Mouse (Mus musculus) kidney, adult 9 months (tissue): Measurements from ENCODE around the gene Rbx1.
A peak's percentile ranks its signal among the peaks of the same experiment; 100 is the strongest.

ENCODE experiments used
- DNase-seq: peaks from one replicate; pipeline ENCODE4 v3.0.0; 2022

Rbx1 gene

DNA sequence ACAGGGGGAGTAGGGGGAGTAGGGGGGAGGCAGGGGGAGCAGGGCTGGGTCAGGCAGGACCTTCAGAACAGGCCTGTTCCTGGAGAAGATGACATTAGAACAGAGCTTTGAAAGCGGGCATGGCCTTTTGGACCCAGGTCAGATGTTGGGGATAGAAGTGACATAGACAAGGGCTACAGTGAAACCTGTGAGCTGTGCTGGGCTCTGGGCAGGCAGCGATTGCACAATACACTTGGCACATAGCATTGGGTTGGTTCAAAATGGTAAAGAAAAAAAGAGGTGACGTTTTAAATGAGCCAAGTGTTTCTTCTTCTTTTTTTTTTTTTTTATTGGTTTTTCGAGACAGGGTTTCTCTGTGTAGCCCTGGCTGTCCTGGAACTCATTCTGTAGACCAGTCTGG lies 19.4 kb downstream of the Rbx1 start:
- DNase-seq: no peak

DNA sequence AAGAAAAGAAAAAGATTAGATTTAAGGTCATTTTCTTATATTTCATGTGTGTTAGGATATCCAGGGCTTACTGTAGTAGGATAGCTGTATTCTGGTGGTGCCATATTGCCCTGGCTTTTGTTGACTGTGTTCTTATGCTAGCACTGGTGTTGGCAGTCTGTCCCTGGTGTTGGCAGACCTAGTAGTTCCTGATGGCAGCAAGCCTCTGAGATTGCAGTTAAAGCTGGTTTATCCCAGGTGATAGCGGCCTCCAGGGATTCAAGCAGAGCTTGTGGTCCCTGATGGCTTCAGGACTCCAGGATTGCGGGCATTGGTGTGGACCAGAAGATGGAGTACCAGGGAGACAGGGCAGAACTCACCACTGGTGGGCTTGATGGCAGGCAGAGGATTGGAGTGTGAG lies 37.4 kb downstream of the Rbx1 start:
- DNase-seq: peak; percentile 5

DNA sequence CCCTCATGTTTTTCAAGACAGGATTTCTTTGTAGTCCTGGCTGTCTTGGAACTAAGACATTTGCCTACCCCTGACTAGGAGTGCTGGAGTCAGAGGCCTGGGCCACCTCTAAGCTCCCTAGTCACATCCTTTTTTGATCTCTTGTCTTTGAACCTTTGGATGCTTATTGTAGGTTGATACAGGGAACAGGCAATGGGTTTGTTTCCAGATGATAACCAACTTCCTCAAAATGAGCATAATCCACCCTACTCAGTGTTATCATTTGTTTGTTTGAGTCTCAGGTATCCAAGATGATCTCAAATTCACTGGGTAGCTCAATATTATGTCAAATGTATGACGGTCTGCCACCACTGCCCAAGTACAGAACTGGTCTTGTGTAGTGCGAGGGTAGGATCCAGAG lies 37.9 kb downstream of the Rbx1 start:
- DNase-seq: no peak

DNA sequence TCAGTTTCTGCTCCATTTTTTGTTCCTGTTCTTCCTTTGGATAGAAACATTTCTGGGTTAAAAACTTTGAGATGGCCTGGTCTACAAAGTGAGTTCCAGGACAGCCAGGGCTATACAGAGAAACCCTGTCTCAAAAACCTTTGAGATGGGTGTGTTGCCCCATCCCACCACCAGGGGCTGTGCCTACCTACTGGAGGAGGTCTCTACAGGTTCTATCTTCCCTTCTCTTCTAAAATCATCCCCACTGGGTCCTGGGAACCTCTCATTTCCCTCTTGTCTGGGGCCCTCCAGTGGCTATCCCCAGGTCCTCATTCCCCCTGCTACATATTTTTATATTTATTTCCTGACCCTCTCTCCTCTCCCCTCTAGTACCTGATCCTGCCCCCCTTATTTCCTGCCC lies 41.1 kb downstream of the Rbx1 start:
- peak; percentile 49 for DNase-seq

GRCm38 (mm10) chr15:81510621-81511020 lies 44.5 kb downstream of the Rbx1 start:
- no peak for DNase-seq

DNA sequence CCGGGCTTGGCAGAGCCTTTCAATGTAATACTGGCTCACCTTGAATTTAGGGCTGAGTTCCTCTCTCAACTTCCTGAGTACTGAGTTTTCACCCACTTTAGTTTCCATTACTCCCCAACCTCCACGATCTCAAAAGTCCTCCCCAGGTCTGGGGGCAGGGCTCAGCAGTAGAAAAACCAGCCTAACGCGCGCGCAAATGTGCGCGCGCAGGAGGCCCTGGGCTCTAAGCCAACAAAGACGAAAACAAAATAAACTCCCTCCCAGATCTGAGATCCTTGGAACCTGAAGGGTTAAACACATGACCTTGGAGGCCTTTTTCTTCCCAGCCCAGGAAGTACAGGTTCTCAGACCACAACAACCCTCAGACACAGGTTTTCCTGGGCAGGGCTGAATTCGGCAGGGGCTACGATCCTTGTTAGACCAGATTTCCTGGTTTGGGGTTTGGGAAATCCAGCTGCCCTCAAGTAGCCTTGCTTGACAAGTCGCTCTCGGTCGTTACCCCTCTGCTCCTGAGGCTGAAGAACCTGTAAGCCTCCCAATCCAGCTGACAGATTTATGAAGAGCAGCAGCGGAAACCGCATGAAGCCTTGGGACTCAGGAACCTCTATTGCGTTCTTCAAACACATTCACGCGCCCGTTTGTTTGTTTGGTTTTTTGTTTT lies 45.6 kb downstream of the Rbx1 start:
- DNase-seq: peak; percentile 82

GRCm38 (mm10) chr15:81514111-81514971 lies 48.2 kb downstream of the Rbx1 start:
- peak; percentile 98 for DNase-seq

DNA sequence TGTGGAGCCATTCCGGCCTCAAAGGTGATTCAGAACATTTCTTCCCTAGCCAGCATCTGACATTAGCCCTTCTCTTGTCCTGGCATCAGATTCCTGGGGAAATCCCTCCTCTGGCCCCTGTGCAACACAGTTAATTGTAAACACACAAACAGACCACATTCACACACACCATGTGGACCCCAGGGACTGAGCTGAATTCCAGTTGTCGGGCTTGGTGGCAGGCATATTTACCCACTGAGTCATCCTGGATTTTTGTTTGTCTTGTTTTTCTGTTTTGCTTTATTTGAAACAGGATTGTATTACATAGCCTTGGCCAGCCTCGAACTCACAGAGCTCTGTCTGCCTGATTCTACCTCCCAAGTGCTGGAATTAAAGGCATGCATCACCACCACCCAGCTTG lies 49.1 kb downstream of the Rbx1 start:
- DNase-seq: no peak

- DNase-seq: no peak
Observed at GRCm38 (mm10) chr15:81518031-81518430, 51.9 kb downstream of the Rbx1 start.

DNA sequence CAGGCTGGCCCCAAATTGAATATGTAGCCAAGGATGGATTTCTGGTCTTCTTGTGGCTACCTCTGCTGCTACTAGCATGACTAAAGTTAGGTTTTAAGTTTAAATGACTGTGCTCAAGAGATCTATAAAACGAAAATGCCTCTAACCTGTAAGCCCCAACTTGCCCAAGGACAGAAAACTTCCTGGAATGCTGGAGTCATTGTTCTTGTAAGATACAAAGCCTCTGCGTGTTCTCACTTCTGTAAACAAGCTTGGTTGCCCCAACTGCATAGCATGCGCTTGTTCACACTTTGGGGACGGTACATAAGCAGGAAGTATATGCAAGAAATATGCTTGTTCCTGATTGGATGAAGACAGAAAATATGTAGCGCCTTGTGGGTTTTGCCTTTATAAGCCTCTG lies 52.7 kb downstream of the Rbx1 start:
- DNase-seq: no peak

DNA sequence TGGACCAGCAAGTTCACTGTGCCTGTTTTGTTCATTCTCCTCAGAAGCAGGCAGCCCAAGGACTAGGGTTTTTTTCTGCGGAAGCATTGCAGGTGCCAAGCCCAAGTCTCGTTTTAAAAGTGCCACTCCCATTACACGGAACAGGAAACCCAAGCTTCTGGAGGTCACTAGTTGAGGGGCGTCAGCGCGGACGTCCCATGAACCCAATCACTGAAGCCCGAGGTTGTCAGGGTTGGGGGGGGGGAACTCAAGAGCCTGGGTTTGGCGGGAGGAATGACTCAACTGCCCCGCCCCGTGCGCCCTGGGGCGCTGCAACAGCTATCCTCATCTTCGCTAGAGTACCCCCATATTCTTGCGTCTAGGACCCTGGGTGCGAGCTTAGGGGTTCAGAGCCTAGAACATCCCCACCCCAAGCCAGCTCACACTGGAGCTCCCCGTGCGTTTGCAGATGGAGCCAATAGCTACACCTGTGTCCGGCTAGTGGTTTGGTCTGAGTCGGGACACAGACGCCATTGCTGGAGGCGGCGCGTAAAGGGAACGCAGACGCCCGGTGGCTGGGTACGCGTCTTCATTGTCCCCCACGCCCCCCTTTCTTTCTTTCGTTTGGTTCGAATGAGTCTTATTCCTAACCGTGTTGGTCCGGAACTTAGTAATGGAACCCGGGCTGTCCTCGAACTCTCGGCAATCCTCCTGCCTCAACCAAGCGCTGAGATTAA lies 56.1 kb downstream of the Rbx1 start:
- DNase-seq: peak; percentile 78

DNA sequence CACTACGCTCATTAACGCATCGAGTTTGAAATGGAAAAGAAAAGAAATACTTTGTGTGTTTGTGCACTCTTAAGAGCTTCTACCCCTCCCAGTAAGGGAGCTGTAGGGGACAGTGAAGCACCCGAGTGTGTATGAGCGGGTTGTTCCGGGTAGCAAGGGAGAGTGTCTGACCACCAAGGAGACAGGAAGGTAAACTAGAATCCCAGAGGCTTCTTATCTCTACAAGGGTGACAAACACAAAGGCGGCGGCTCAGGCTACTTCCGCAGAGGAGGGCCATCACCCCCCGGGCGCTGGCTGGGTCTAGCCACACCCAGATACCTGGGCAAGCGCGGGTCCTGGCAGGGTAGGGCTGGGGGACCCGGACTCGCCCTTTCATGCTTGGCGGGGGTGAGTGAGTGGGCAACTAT lies 56.7 kb downstream of the Rbx1 start:
- DNase-seq: no peak

GRCm38 (mm10) chr15:81523169-81523871 lies 57.2 kb downstream of the Rbx1 start:
- peak; percentile 96 for DNase-seq

- DNase-seq: no peak
Observed at GRCm38 (mm10) chr15:81523901-81524300, 57.8 kb downstream of the Rbx1 start.
